Mouse (Mus musculus) kidney, postnatal 0 days (tissue): ENCODE data around the gene Shroom3. TPM values are rescaled to one million over a fixed set of nuclear protein-coding genes. Genes with fewer than 3 reads are reported as not detected.

ENCODE experiments used
- ATAC-seq: fragments of 200-750 bp; cut with Nextera tagmentation; replicated peaks from 2 replicates; pipeline ENCODE4 v1.8.0; 2017; ENCODE audit warnings: low read depth, moderate number of reproducible peaks, moderate TSS enrichment, moderate library complexity; ENCODE audit not compliant: low FRiP score
- DNase-seq: peaks from one replicate; pipeline ENCODE4 v3.0.0-alpha.2; 2016; ENCODE audit warnings: low spot score
- H3K27ac ChIP-seq: fragments of 300-500 bp; sonication (generic); 2 replicates; pipeline ENCODE4 v1.5.1; 2014; ENCODE audit warnings: mild to moderate bottlenecking
- H3K27me3 ChIP-seq: fragments of 300-500 bp; sonication (generic); 2 replicates; pipeline ENCODE4 v1.6.1; 2014; ENCODE audit warnings: low read length, mixed read lengths; ENCODE audit not compliant: insufficient read depth
- H3K36me3 ChIP-seq: fragments of 300-500 bp; sonication (generic); 2 replicates; pipeline ENCODE4 v1.6.1; 2014; ENCODE audit warnings: low read length, mixed read lengths; ENCODE audit not compliant: insufficient read depth
- H3K4me1 ChIP-seq: fragments of 300-500 bp; sonication (generic); replicated peaks from 2 replicates; pipeline ENCODE4 v1.6.1; 2014; ENCODE audit warnings: antibody characterized with exemption, low read length, mixed read lengths; ENCODE audit not compliant: insufficient read depth
- H3K4me2 ChIP-seq: fragments of 300-500 bp; sonication (generic); 2 replicates; pipeline ENCODE4 v1.6.1; 2014; ENCODE audit warnings: mild to moderate bottlenecking, low read length, moderate library complexity, mixed read lengths
- H3K4me3 ChIP-seq: fragments of 300-500 bp; sonication (generic); replicated peaks from 2 replicates; pipeline ENCODE4 v1.5.1; 2014; ENCODE audit warnings: low read depth, low read length
- H3K9ac ChIP-seq: fragments of 300-500 bp; sonication (generic); 2 replicates; pipeline ENCODE4 v1.6.1; 2014; ENCODE audit warnings: low read depth, low read length
- H3K9me3 ChIP-seq: fragments of 300-500 bp; sonication (generic); replicated peaks from 2 replicates; pipeline ENCODE4 v1.6.1; 2016; ENCODE audit warnings: low read length, inconsistent platforms, mixed read lengths
- CTCF ChIP-seq: IDR thresholded peaks from 2 replicates; pipeline ENCODE4 v1.5.1; 2016; ENCODE audit warnings: antibody characterized with exemption, low read depth, mild to moderate bottlenecking, moderate library complexity
- WGBS: fragments of 180-500 bp; shearing (Covaris S2); extraction: QIAGEN DNeasy Blood & Tissue Kit; methylation state at CpG from one replicate; pipeline ENCODE4 v1.1.7; 2014; 5-methylcytosine and 5-hydroxymethylcytosine counted together
- microRNA counts: library from miRNA; unstranded; fragments of <30 nt; microRNA quantifications from one replicate; lab custom pipeline; 2015
- microRNA-seq: library from miRNA; unstranded; fragments of <30 nt; microRNA quantifications from one replicate; pipeline ENCODE4, GENCODE M21; 2016
- polyA plus RNA-seq: library from polyadenylated mRNA; unstranded; fragments of >200 nt; fragmentation: Nextera tagmentation; extraction: Ambion mirVana; gene quantifications from 2 replicates; pipeline ENCODE4 v1.2.1, GENCODE M21; 2015

The Shroom3 gene
- polyA plus RNA-seq, 1 experiment from 2014 or later = 6.7 TPM

DNA sequence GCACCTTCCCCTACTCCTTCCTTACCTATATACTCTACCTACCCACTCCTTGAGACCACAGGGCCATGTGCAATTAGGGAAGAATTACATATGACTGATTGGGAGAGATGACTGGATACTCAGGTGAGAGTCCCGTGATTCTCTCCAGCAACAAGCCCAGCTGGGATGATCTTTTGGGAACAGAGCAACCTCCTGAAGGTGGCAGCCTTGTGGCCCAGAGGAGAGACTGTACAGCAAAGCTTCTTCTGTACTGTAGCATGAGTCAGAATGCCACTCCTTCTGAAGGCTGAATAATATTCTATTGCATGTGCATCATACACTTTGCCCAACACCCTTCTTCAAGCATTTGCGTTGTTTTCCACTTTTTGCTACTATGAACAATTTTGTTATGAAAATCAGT lies 319.4 kb downstream of the Shroom3 start:
- WGBS = 86% methylated on average over 2 of the region's 2 CpGs
- no peaks in the 10 kb centered on the region for H3K9me3 ChIP-seq
- no peaks in the 10 kb centered on the region for H3K36me3 ChIP-seq
- H3K27me3 ChIP-seq = no peaks in the 10 kb centered on the region
- H3K27ac ChIP-seq = no peak overlapping the region
- H3K4me2 ChIP-seq = no peak overlapping the region
- TF ChIP-seq CTCF = no peak
- DNase-seq = no peak
- H3K9ac ChIP-seq = no peak overlapping the region
- ATAC-seq = no peak
- H3K4me3 ChIP-seq = no peak overlapping the region
- H3K4me1 ChIP-seq = peaks cover 14% of the 10 kb centered on the region; the same call in 1 of the 2 replicates

DNA sequence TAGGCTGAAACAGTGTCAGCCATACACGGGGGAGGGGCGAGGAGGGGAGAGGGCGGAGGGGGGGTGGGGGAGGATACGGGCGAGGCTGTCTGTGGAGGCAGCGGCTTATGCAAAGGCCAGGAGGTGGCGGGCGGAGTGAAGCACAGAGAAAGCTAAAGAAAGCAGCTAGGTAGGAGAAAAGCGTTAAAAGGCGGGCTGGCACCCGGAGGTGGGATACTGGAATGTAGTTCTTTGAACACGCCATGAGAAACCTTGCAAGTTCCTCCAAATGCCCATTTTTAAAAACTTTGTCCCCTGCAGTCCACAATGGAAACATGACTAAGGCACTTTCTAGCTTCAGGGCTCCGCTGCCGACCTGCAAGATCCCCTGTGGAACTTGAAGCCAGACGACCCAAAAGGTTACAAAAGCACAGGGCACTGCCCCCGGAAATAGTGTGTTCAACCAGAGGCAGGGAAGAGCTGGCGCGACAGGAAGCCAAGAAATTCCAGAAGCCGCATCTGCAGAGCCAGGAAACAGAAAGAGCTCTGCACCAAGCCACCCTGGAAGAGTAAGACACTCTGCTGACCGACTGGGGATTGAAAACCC lies 322.1 kb downstream of the Shroom3 start:
- Histone ChIP-seq H3K9ac (peak overlapping the region; percentile 41; the same call in 1 of the 2 replicates), H3K27ac (peak overlapping the region; percentile 75), H3K4me3 (peak overlapping the region; percentile 11), H3K4me2 (peak overlapping the region; percentile 47), H3K27me3 (no peaks in the 10 kb centered on the region), H3K36me3 (no peaks in the 10 kb centered on the region), H3K4me1 (peaks cover 14% of the 10 kb centered on the region; the same call in 1 of the 2 replicates), H3K9me3 (no peaks in the 10 kb centered on the region)
- DNase-seq (peak; percentile 87), ATAC-seq (peak; percentile 19; the same call in 1 of the 2 replicates)
- no peak for TF ChIP-seq CTCF
- WGBS = 3% methylated on average over 20 of the region's 20 CpGs

DNA sequence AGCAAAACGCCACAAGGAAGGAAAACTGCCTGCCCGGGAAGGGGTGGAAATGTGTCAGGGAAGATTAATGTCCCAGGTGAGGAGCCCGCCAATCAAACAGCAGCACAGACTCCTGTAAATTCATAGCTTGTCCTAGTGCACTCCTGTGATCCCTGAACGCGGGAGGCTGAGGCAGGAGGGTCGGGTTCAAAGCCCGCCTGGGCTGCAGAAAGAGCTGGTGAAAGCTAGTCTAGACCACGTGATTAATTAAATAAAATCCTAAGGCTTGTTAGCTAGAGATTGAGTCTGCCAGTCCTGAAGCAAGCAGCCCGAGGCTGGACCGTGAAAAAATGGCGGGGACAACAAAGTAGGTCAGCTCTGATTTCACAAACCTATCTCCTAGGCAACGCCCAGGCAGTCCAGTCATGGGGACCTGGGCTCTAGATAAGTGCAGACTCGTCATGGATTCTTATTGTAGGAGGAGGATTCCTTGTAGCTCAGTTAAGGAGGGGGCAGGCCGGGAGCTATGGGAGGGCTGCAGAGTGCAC lies 322.6 kb downstream of the Shroom3 start:
- DNase-seq (no peak), ATAC-seq (peak; percentile 48)
- Histone ChIP-seq H3K36me3 (no peaks in the 10 kb centered on the region), H3K4me3 (peak overlapping the region; percentile 11), H3K9ac (peak overlapping the region; percentile 41; the same call in 1 of the 2 replicates), H3K4me2 (peak overlapping the region; percentile 47), H3K27me3 (no peaks in the 10 kb centered on the region), H3K27ac (peak overlapping the region; percentile 75), H3K4me1 (peaks cover 13% of the 10 kb centered on the region; the same call in 1 of the 2 replicates), H3K9me3 (no peaks in the 10 kb centered on the region)
- WGBS = 34% methylated on average over 14 of the region's 14 CpGs
- TF ChIP-seq CTCF = no peak

DNA sequence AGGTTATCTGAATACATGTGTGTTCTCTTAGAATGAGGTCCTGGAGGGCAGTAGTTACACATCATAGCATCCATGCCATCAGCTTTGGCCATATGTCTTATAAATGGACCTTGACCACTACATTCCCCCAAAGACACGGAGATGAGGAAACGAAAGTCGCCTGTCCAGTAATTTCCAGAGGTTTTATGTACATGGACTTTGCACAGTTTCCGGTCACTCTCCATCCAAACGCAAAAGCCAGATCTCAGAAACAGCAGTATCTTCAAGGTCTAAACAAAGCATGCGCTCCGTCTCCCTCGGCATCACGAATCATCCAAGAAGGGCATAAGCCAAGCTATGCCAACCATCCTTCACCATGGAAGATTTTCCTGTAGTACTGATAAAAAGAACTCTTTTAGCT lies 325.0 kb downstream of the Shroom3 start:
- peaks cover 9% of the 10 kb centered on the region; the same call in 1 of the 2 replicates for H3K4me1 ChIP-seq
- no peak overlapping the region for H3K4me2 ChIP-seq
- no peaks in the 10 kb centered on the region for H3K36me3 ChIP-seq
- DNase-seq = no peak
- TF ChIP-seq CTCF = no peak
- no peak for ATAC-seq
- H3K27ac ChIP-seq = no peak overlapping the region
- WGBS = 87% methylated on average over 9 of the region's 9 CpGs
- H3K4me3 ChIP-seq = no peak overlapping the region
- H3K9ac ChIP-seq = no peak overlapping the region
- H3K9me3 ChIP-seq = no peaks in the 10 kb centered on the region
- no peaks in the 10 kb centered on the region for H3K27me3 ChIP-seq

MicroRNAs within 50 kb of the gene (microRNA counts, 519-probe panel; counts per million panel counts)
- microRNA mmu-miR-1961 (lab: Ali Mortazavi, UCI) = 330 counts per million, percentile 68 among the panel's probes with 10 or more counts

Small RNA genes within 50 kb of the gene (microRNA-seq; reads per million reads assigned to microRNA genes)
- gene Mir1961 = not detected

Other genes starting within 250 kb of the Shroom3 start
- 37.3 and 40.4 TPM in 2 replicates for gene Nup54, start 248.2 kb upstream of the Shroom3 start, polyA plus RNA-seq
- 9.1 and 10.2 TPM in 2 replicates for gene Scarb2, start 176.6 kb upstream of the Shroom3 start, polyA plus RNA-seq
- gene Fam47e, start 128.4 kb upstream of the Shroom3 start, polyA plus RNA-seq = 0.19 and 0.25 TPM in 2 replicates
- gene Stbd1, start 80.4 kb upstream of the Shroom3 start, polyA plus RNA-seq = 25.7 and 27.8 TPM in 2 replicates
- gene Ccdc158, start 8.2 kb upstream of the Shroom3 start, polyA plus RNA-seq = 1.1 TPM in 2 replicates